Mouse (Mus musculus) stomach, embryonic 16.5 days (tissue): ENCODE results near the gene Ank2. TPM values are rescaled to one million over a fixed set of nuclear protein-coding genes. Genes with fewer than 3 reads are reported as not detected.

Experiments
- ATAC-seq: fragments of 200-750 bp; cut with Nextera tagmentation; 2 replicates; pipeline ENCODE4 v1.8.0; 2017; ENCODE audit warnings: moderate number of reproducible peaks, moderate TSS enrichment; ENCODE audit not compliant: insufficient read depth, low FRiP score
- H3K27ac ChIP-seq: fragments of 300-500 bp; sonication (generic); 2 replicates; pipeline ENCODE4 v1.5.1; 2014; ENCODE audit warnings: low read length
- H3K27me3 ChIP-seq: fragments of 300-500 bp; sonication (generic); 2 replicates; pipeline ENCODE4 v1.6.1; 2014; ENCODE audit warnings: low read length, control low read depth, mixed read lengths; ENCODE audit not compliant: control insufficient read depth, insufficient read depth
- H3K36me3 ChIP-seq: fragments of 300-500 bp; sonication (generic); 2 replicates; pipeline ENCODE4 v1.6.1; 2014; ENCODE audit warnings: low read length; ENCODE audit not compliant: control insufficient read depth, insufficient read depth
- H3K4me1 ChIP-seq: fragments of 300-500 bp; sonication (generic); 2 replicates; pipeline ENCODE4 v1.6.1; 2014; ENCODE audit warnings: low read length, control low read depth, mixed read lengths; ENCODE audit not compliant: control insufficient read depth, insufficient read depth
- H3K4me2 ChIP-seq: fragments of 300-500 bp; sonication (generic); 2 replicates; pipeline ENCODE4 v1.6.1; 2014; ENCODE audit warnings: low read depth, low read length, mixed read lengths
- H3K4me3 ChIP-seq: fragments of 300-500 bp; sonication (generic); replicated peaks from 2 replicates; pipeline ENCODE4 v1.5.1; 2014; ENCODE audit warnings: mild to moderate bottlenecking, low read length
- H3K9ac ChIP-seq: fragments of 300-500 bp; sonication (generic); 2 replicates; pipeline ENCODE4 v1.6.1; 2014; ENCODE audit warnings: low read length
- H3K9me3 ChIP-seq: fragments of 300-500 bp; sonication (generic); replicated peaks from 2 replicates; pipeline ENCODE4 v1.6.1; 2016; ENCODE audit warnings: low read length, control low read depth; ENCODE audit not compliant: control insufficient read depth
- WGBS: fragments of 180-500 bp; shearing (Covaris S2); extraction: QIAGEN DNeasy Blood & Tissue Kit; methylation state at CpG from one replicate; pipeline ENCODE4 v1.1.7; 2014; 5-methylcytosine and 5-hydroxymethylcytosine counted together
- polyA plus RNA-seq: library from polyadenylated mRNA; unstranded; fragments of >200 nt; fragmentation: Nextera tagmentation; extraction: Ambion mirVana; gene quantifications from 2 replicates; pipeline ENCODE4 v1.2.1, GENCODE M21; 2015

The Ank2 gene
- polyA plus RNA-seq, 1 experiment from 2014 or later = 40.0 TPM

- H3K36me3 ChIP-seq = no peaks in the 10 kb centered on the region
- no peaks in the 10 kb centered on the region for H3K27me3 ChIP-seq
- 71% methylated on average over 6 of the region's 6 CpGs for WGBS
- ATAC-seq = no peak
- no peak overlapping the region for H3K27ac ChIP-seq
- H3K4me2 ChIP-seq = no peak overlapping the region
- H3K4me3 ChIP-seq = no peak overlapping the region
- H3K9me3 ChIP-seq = no peaks in the 10 kb centered on the region
- H3K9ac ChIP-seq = no peak overlapping the region
- H3K4me1 ChIP-seq = 0 out of 2 replicates have a peak, but pooled peaks cover 2% of the 10 kb centered on the region
These were observed 45.9 kb downstream of the Ank2 start for GRCm38 (mm10) chr3:127453254-127453653.

- no peak overlapping the region for H3K4me2 ChIP-seq
- H3K9ac ChIP-seq = no peak overlapping the region
- H3K27ac ChIP-seq = no peak overlapping the region
- no peaks in the 10 kb centered on the region for H3K27me3 ChIP-seq
- no peaks in the 10 kb centered on the region for H3K36me3 ChIP-seq
- no peaks in the 10 kb centered on the region for H3K9me3 ChIP-seq
- no peak overlapping the region for H3K4me3 ChIP-seq
- ATAC-seq = no peak
- no peaks in the 10 kb centered on the region for H3K4me1 ChIP-seq
- WGBS = 67% methylated on average over 13 of the region's 13 CpGs
These were observed 46.9 kb downstream of the Ank2 start for GRCm38 (mm10) chr3:127452233-127452632.

- H3K4me2 ChIP-seq = no peak overlapping the region
- 54% methylated on average over 9 of the region's 9 CpGs for WGBS
- H3K36me3 ChIP-seq = no peaks in the 10 kb centered on the region
- ATAC-seq = no peak
- H3K9ac ChIP-seq = no peak overlapping the region
- no peaks in the 10 kb centered on the region for H3K27me3 ChIP-seq
- no peak overlapping the region for H3K4me3 ChIP-seq
- no peaks in the 10 kb centered on the region for H3K9me3 ChIP-seq
- no peaks in the 10 kb centered on the region for H3K4me1 ChIP-seq
- H3K27ac ChIP-seq = no peak overlapping the region
These were observed 47.4 kb downstream of the Ank2 start for GRCm38 (mm10) chr3:127451741-127452140.

- no peak for ATAC-seq
- H3K36me3 ChIP-seq = no peaks in the 10 kb centered on the region
- no peak overlapping the region for H3K4me3 ChIP-seq
- no peak overlapping the region for H3K27ac ChIP-seq
- no peaks in the 10 kb centered on the region for H3K27me3 ChIP-seq
- H3K9me3 ChIP-seq = no peaks in the 10 kb centered on the region
- H3K4me1 ChIP-seq = no peaks in the 10 kb centered on the region
- no peak overlapping the region for H3K4me2 ChIP-seq
- 11% methylated on average over 3 of the region's 3 CpGs for WGBS
- H3K9ac ChIP-seq = no peak overlapping the region
These were observed 48.1 kb downstream of the Ank2 start for GRCm38 (mm10) chr3:127451070-127451469.

GRCm38 (mm10) chr3:127446173-127446572, 53.0 kb downstream of the Ank2 start:
- H3K9me3 ChIP-seq = no peaks in the 10 kb centered on the region
- H3K36me3 ChIP-seq = no peaks in the 10 kb centered on the region
- H3K4me3 ChIP-seq = no peak overlapping the region
- H3K27ac ChIP-seq = no peak overlapping the region
- no peaks in the 10 kb centered on the region for H3K27me3 ChIP-seq
- H3K9ac ChIP-seq = no peak overlapping the region
- H3K4me2 ChIP-seq = no peak overlapping the region
- WGBS = 43% methylated on average over 5 of the region's 5 CpGs
- peak; percentile 5; the same call in 1 of the 2 replicates for ATAC-seq
- H3K4me1 ChIP-seq = no peaks in the 10 kb centered on the region

- no peak for ATAC-seq
- H3K27ac ChIP-seq = no peak overlapping the region
- WGBS = 70% methylated on average over 3 of the region's 3 CpGs
These were observed 65.9 kb downstream of the Ank2 start for GRCm38 (mm10) chr3:127433291-127433690.

GRCm38 (mm10) chr3:127429866-127430265, 69.3 kb downstream of the Ank2 start:
- Histone ChIP-seq H3K4me3 (no peak overlapping the region), H3K4me2 (no peak overlapping the region), H3K9me3 (no peaks in the 10 kb centered on the region), H3K27ac (no peak overlapping the region), H3K4me1 (no peaks in the 10 kb centered on the region), H3K36me3 (no peaks in the 10 kb centered on the region), H3K9ac (no peak overlapping the region), H3K27me3 (no peaks in the 10 kb centered on the region)
- 78% methylated on average over 13 of the region's 13 CpGs for WGBS
- no peak for ATAC-seq

More at GRCm38 (mm10) chr3:127433291-127433690, 65.9 kb downstream of the Ank2 start:
- Histone ChIP-seq H3K4me1 (no peaks in the 10 kb centered on the region), H3K27me3 (no peaks in the 10 kb centered on the region), H3K36me3 (no peaks in the 10 kb centered on the region), H3K4me3 (no peak overlapping the region), H3K9ac (no peak overlapping the region), H3K4me2 (no peak overlapping the region), H3K9me3 (no peaks in the 10 kb centered on the region)

GRCm38 (mm10) chr3:127428527-127428926, 70.6 kb downstream of the Ank2 start:
- no peaks in the 10 kb centered on the region for H3K27me3 ChIP-seq
- ATAC-seq = no peak
- H3K36me3 ChIP-seq = no peaks in the 10 kb centered on the region
- H3K4me2 ChIP-seq = no peak overlapping the region
- no peaks in the 10 kb centered on the region for H3K9me3 ChIP-seq
- WGBS = 90% methylated on average over 3 of the region's 3 CpGs
- no peak overlapping the region for H3K27ac ChIP-seq
- H3K9ac ChIP-seq = no peak overlapping the region
- no peak overlapping the region for H3K4me3 ChIP-seq
- H3K4me1 ChIP-seq = no peaks in the 10 kb centered on the region

GRCm38 (mm10) chr3:127416950-127417349, 82.2 kb downstream of the Ank2 start:
- ATAC-seq = no peak
- H3K4me2 ChIP-seq = no peak overlapping the region
- H3K36me3 ChIP-seq = no peaks in the 10 kb centered on the region
- WGBS = 87% methylated on average over 4 of the region's 4 CpGs
- no peaks in the 10 kb centered on the region for H3K27me3 ChIP-seq
- H3K9me3 ChIP-seq = no peaks in the 10 kb centered on the region
- no peak overlapping the region for H3K27ac ChIP-seq
- no peak overlapping the region for H3K9ac ChIP-seq
- no peaks in the 10 kb centered on the region for H3K4me1 ChIP-seq
- H3K4me3 ChIP-seq = no peak overlapping the region

- Histone ChIP-seq H3K4me2 (no peak overlapping the region), H3K27ac (no peak overlapping the region), H3K36me3 (no peaks in the 10 kb centered on the region), H3K4me1 (no peaks in the 10 kb centered on the region), H3K9ac (no peak overlapping the region), H3K27me3 (no peaks in the 10 kb centered on the region), H3K4me3 (no peak overlapping the region), H3K9me3 (no peaks in the 10 kb centered on the region)
- ATAC-seq = no peak
- WGBS = 32% methylated on average over 1 of the region's 1 CpGs
These were observed 84.7 kb downstream of the Ank2 start for GRCm38 (mm10) chr3:127414438-127414837.
